Mouse (Mus musculus) neural tube, embryonic 10.5 days (tissue): ENCODE data around the gene Plxnc1.

Experiments used
- DNase-seq: peaks from one replicate; pipeline ENCODE4 v3.0.0-alpha.2; 2017; ENCODE audit warnings: low spot score; ENCODE audit errors: extremely low spot score

The Plxnc1 gene

GRCm38 (mm10) chr10:94947915-94948675 lies 3.5 kb upstream of the Plxnc1 start:
- DNase-seq = no peak

DNA sequence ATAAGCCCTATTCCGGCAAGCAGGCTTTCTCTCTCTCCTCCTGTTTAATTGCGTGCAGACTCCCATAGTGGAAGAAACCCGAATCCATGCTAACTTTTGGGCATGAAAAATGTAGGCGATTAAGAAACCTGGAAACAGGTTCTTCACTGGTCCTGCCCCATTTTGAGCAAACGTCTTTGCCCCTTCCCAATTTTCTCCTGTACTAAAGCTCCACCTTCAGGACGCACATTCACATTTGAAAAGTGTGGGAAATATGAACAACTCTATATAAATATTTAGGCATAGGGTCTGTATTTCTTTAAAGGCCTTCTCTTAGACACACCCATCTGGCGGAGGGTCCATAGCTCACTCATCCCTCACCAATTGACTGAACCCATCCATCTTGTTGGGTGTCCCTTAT lies 2.8 kb upstream of the Plxnc1 start:
- no peak for DNase-seq

DNA sequence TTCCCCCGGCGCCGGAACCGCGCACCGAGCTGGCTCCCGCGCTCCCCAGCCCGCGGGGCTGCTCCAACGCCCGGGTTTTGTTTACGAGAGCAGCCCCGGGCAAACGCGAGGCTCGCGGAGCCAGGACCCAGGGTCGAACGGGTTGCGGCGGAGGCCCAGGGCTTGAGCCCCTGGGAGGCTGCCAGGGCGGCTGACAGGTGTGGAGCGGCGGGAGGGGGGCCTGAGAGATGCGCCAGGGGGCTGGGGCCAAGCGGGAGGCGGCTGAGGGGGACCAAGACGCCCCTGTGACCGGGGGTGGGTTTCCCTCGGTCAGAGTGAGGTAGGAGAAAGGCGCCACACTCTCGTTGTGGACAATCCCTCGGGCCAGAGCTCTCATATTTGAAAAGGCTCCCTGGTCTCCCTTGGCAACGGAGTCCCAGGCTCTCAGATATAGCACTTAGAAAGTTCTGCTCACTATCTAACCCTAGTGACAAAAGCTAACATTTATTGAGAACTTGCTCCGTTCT lies 624 bp upstream of the Plxnc1 start:
- DNase-seq = no peak

DNA sequence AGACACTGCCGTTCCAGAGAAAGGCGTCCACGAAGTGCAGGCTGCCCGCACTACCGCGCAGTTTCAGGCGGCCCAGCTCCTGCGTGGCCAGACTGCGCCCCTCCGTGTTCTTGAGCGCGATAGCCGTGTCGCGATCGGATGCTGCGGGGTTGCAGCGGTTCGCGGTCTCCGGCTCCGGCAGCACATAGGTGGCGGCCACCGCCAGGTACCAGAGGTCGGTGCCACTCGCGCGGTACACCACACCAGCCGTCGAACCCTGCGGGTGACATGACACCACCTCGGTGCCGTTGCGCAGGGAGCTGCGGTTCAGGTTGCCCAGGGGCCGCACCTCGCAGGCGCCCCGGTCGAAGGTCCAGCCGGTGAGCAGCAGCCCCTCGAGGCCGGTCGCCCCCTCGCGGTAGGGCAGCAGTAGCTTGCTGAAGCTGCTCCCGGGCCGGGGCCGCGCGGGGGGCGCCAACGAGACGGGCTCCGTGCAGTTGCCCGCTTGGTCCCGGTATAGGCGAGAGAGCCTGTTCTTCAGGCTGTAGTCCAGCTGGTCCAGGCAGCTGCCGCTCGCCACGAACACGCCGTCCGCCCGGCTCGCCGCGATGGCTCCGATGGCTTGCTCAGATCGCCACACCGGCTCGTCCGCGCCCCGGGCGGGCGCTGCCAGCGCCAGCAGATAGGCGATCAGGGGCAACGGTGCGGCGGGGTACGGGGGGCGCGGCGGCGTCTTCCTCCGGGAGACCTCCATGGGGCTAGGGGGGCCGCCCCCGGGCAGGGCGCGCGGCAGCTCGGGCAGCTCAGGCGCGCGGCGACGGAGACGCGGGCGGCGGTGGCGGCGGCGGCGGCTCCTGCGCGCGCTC lies 567 bp downstream of the Plxnc1 start:
- DNase-seq = peak; percentile 78

- DNase-seq = peak; percentile 68
Observed at GRCm38 (mm10) chr10:94943401-94943845, 1.2 kb downstream of the Plxnc1 start.

DNA sequence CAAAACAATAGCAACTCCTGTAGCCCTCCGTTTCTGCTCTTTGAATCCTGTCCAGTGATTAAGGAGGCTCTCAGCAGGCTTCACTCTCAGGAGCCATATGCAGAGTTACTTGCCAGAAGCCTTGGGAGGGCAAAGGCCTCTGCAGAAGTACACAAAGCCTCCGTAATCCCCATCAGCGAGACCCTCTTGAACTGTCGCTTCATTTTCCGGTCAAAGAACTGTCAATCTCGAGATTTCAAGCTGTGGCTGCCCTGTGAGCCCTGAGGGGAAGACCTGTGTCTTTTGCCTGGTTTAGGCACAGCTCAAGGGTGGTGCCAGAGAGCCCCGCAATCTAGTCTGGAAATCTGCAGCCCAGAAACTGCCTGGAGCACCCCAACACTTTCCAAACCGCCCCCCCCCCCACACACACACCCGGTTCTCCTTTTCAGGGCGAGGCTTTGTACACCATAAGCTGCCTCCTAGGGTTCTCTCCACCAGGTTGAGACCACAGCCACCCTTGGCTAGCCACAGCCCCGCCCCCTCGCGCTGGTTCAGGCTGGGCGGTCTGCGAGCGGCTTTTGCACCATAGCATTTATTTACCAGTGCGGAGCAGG lies 2.1 kb downstream of the Plxnc1 start:
- DNase-seq = no peak

- no peak for DNase-seq
Observed at GRCm38 (mm10) chr10:94941551-94941950, 3.1 kb downstream of the Plxnc1 start.

GRCm38 (mm10) chr10:94940786-94941185 lies 3.8 kb downstream of the Plxnc1 start:
- peak; percentile 31 for DNase-seq

DNA sequence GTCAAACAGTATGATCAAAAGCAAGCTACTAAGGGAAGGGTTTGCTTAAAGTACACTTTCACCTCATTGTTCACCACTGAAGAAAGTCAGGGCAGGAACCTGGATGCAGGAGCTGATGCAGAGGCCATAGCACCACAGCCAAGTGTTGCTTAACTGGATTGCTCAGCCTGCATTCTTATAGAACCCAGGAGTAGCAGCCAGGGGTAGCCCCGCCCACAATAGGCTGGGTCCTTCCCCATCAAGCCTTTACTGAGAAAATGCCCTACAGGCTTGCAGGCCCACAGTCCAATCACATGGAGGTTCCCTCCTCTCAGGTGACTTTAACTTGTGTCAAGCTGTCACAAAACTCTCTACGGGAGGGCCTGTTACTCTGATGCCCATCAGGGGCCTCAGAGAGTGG lies 4.6 kb downstream of the Plxnc1 start:
- no peak for DNase-seq

- DNase-seq = no peak
Observed at GRCm38 (mm10) chr10:94938899-94939298, 5.7 kb downstream of the Plxnc1 start.

DNA sequence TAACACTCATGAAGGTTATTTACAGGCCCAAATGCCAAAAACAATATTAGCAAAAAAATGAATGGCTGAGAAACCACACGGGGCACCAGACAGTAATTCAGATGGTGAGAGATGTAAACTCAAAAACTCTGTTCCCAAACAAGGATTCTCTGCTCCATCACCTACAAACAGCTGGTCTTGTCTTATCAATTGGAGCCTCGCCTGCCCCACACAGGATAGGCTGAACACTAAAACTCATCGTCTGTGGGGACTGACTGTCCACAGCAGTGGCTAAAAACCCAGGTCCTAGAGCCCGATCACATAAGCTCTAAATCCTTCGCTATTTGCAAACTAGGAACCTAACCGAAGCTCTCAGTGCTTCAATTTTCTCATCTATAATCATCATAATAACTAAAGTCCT lies 6.3 kb downstream of the Plxnc1 start:
- no peak for DNase-seq

GRCm38 (mm10) chr10:94935270-94935669 lies 9.4 kb downstream of the Plxnc1 start:
- no peak for DNase-seq

GRCm38 (mm10) chr10:94934151-94934614 lies 10.5 kb downstream of the Plxnc1 start:
- no peak for DNase-seq

GRCm38 (mm10) chr10:94931961-94932832 lies 12.4 kb downstream of the Plxnc1 start:
- DNase-seq = no peak

DNA sequence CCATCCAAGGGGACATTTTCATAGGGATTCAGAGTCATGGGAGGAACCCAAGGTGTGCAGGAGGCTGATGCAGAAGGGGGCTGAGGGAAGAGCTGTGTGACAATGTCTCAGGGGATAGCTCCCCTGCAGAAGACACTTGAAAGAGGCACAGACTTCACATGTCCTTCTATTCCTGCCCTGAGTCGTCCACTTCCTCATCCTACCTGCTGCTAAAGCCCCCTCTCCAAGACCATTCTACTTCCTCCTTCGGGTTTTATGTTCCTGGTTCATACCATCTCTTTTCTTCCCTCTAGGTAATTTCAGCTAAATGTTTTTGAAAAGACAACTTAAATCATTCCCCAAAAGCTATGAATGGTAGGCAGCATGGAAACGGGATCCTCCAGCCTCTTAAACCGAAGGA lies 16.5 kb downstream of the Plxnc1 start:
- DNase-seq = no peak

DNA sequence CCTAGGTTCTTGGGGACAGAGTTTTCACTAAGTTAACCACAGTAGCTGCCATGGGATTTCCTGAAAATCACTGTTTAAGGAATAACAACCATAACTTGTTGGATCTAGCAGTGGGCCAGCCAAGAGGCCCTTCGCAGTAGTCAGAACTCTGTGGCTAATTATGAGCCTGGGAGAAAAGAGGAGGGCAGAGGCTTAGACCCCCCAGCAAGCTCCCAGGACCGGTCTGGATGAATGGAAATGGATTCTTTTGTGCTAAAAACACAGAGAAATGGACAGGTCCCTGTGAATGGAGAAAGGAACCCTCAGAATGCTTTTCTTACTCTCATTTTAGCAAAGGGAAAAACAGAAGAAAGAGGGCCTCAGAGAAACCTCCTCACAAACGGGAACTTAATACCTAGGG lies 18.3 kb downstream of the Plxnc1 start:
- no peak for DNase-seq

DNA sequence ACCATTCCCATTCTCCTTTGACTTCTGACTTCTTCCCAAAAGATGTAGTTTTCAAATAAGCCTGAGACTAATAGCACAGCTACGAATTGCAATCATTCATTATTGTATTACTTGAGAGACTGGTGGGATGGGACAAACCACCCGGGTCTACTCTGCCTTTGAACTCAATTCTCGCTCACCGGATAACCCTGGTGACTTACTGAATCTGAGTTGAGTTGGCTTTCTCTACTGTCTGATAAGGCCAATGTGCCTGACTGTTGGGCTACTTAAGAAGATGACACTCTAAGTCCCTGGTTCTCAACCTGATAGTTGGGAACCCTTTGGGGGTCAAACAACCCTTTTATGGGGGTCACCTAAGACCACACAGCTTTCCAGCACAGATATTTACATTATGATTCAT lies 19.8 kb downstream of the Plxnc1 start:
- no peak for DNase-seq

DNA sequence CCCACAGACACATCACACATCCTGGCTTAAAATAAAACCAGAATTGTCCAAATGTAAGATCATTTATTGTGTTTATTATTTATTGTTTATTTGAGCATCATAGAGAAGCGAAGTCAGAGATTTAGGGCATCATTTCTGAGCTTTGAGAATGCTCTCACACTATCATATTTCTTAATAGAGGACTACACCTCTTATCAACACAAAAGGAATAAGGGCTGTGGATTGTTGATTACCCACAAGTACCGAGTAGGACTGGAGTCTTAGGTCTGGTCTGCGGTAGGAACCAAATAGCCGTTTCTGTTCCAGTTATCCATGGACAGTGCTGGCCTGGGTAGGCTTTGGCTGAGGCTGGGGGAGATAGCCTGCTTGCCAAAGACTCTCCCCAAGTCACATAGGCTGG lies 20.2 kb downstream of the Plxnc1 start:
- DNase-seq = no peak

DNA sequence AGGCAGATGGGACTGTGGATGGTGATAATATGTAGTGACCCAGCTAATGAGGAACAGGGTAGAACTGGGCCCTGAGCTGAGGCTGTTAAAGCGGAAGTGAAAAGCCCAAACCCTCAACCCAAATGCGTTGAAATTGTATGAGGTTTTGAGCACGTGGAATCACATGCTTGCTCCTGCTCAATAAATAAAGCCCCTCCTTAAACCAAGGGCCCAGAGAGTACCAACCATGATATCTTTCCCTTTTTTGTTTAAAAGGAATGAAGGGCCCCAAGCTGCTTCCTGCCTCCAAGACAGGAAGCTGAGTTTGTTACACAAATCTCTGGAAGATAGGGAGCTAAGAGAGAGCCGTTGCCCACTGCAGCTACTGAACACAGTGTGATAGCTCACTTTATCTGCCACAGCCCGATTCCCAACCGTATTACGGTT lies 21.3 kb downstream of the Plxnc1 start:
- no peak for DNase-seq

DNA sequence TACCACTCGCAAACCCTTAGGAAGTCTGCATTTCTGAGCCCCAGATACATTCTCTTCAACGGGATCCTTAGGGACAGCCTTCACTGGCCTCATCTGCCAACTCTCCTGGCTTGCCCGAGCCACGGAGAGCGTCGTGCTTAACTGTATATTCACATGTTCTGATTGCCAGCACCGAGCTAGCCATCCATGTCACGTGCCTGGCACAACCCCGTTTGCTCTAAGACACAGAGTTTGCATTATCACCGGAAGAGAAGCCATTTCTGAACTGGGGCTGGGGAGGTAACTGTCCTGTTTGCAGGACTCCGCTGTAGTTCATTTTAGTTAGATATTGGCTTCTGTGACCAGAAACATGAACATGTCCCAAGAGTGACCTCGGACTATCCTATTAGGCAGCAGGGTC lies 21.8 kb downstream of the Plxnc1 start:
- no peak for DNase-seq

DNA sequence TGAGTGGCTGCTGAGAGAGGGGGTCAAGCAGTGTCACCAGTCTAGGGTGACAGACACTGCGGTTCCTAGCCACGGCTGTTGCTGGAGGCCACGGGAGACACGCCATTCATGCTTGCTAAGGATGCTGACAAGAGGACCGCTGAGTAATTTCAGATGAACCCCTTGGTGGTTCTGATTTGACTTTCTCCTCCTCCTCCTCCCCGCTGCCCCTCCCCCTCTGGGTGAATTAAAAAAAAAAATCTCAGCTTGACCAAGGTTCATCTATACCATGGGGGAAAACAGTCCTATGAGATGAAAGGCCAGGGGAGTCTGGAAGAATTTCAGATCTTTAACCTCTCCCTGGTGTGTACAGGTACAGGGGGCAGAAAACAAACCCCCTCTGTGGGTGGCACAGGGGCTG lies 22.9 kb downstream of the Plxnc1 start:
- no peak for DNase-seq
